Mouse (Mus musculus): ENCODE results near the gene Stra6.

- no peak for TF ChIP-seq CTCF (IDR thresholded peaks at IDR 0.05; ENCODE audit: low read depth, low read length)
- no peak for TF ChIP-seq POLR2A (IDR thresholded peaks at IDR 0.05; ENCODE audit: extremely low read depth, insufficient read depth, low read length)
These were observed 47.7 kb upstream of the Stra6 start for GRCm38 (mm10) chr9:58015856-58016255.

Data from liver, adult 2 months (tissue).